Mouse (Mus musculus): ENCODE measurements at regions not wholly inside any gene's neighbourhood (a gene's known extent, or its start where the extent isn't known, plus 50 kb on each side); places are given as distances from the start of the nearest gene placed in this dataset.

DNA sequence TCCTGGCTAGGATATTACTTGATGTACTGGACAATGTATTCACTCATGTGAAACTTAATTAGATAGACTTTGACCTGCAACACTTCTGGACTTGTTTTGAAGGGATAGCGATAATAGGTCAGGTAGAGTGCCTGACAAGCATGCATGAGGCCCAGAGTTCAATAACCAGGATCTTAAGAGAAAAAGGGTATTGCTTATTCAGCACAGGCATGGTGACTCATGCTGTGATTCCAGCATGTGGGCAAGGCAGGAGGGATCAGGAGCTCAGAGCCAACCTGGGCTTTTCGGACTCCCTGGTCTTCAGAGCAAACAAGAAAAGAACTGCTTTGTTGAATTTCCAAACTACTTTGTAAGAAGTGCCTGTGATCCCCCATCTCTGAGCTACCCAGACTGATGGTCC, 411.4 kb downstream of the Med10 start:
- TF ChIP-seq CTCF (IDR thresholded peaks at IDR 0.05; ENCODE audit: borderline replicate concordance, control insufficient read depth, extremely low read depth, insufficient read depth, low read length, poor library complexity): no peak
- no peak for TF ChIP-seq POLR2A (IDR thresholded peaks at IDR 0.05; ENCODE audit: control insufficient read depth, extremely low read depth, insufficient read depth, low read length, poor library complexity)
